In the genomic region with DNA sequence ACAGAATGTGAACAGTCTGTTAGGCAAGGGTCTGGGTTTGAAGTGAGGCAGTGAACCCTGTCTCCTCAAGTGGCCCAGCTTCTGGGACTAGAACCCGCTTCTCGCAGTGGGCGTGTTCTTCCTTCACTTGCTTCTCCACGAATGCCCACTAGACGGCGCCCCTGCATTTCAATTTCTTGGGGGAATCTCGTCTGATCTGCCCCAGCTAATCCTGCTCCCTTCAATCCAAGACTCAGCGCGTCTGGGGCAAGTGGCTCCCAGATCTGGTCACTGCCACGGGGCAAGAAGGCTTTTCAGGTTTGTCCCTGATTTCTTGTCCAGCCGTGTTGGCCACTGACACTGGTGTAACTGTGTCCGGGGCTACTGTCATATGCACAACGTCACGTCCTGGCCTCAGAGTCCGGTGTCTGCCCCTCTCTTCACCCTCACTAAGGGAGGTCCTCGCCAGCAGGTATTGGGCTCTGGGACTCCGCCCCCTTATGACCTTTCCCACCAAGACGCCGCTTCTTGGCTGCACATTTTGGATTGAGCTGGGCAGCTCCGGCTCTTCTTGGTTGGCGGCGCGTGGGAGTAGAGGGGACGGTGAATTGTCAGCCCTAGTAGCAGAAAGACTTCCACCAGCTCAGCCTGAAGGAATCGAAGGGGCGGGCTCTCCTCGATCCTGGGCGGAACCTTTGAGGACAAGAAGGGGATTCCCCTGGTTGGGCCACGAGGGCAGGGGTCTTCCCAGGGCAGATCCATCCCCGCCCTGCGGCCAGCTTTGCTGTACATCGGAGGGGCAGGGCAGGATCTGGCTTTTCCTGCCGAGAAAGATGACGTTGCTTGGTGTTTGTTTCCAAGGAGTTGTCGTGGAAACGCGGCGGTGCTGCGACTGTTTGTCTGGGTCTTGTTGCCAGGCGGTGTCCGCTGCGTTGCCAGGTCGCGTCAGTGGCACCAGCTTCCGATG, we compare ENCODE assay signal across 8 mouse cellular contexts. TPM values are rescaled to one million over a fixed set of nuclear protein-coding genes. Genes with fewer than 3 reads are reported as not detected.
DNase-seq lines count a peak whose midpoint lies in the region; ATAC-seq and TF ChIP-seq lines count a peak whose summit lies in the region.

Gene Crip1 (plus strand): TSS at position 205 of the 946 bp plus-strand sequence.

- H3K9ac ChIP-seq in hindbrain, embryonic 15.5 days = no peak within 1 kb of the TSS

- ATAC-seq in common myeloid progenitor, adult 5-6 weeks (replicated peaks; ENCODE audit: low read depth, poor library complexity, severe bottlenecking) = peak; percentile 57
- no peak for ATAC-seq in hindbrain, embryonic 15.5 days (ENCODE audit: low FRiP score, low read depth)
- ATAC-seq in megakaryocyte, adult 5-6 weeks (ENCODE audit: poor library complexity, severe bottlenecking) = peak; percentile 76

- WGBS in hindbrain, embryonic 15.5 days = 9% methylated on average over 45 of the region's 45 CpGs

- no peaks in the 10 kb centered on the region for H3K9me3 ChIP-seq in hindbrain, embryonic 15.5 days

- intact Hi-C loops in gastrocnemius, adult 2 months (cut with DNase I) = no loop called here

- peaks cover 12% of the 10 kb centered on the region for H3K27me3 ChIP-seq in hindbrain, embryonic 15.5 days

- peaks cover 44% of the 10 kb centered on the region for H3K4me1 ChIP-seq in hindbrain, embryonic 15.5 days (replicated peaks)

- peak within 1 kb of the TSS; percentile 90 for H3K27ac ChIP-seq in gastrocnemius, adult 2 months
- H3K27ac ChIP-seq in hindbrain, embryonic 15.5 days (replicated peaks) = peak within 1 kb of the TSS; percentile 22; the same call in 1 of the 2 replicates

- H3K36me3 ChIP-seq in hindbrain, embryonic 15.5 days = peaks cover 14% of the 10 kb centered on the region

- peak; percentile 92 for TF ChIP-seq CTCF in gastrocnemius, adult 2 months (IDR thresholded peaks at IDR 0.05)

- H3K4me2 ChIP-seq in hindbrain, embryonic 15.5 days = peak within 1 kb of the TSS; percentile 32

- H3K4me3 ChIP-seq in gastrocnemius, adult 2 months = peak within 1 kb of the TSS; percentile 93
- peak within 1 kb of the TSS; percentile 1; the same call in 1 of the 2 replicates for H3K4me3 ChIP-seq in hindbrain, embryonic 15.5 days

- peak; percentile 89 to 97 for DNase-seq in adrenal gland, adult (ENCODE audit: inconsistent age in 2 of 2, low spot score in 1 of 2)
- peak; percentile 89 for DNase-seq in gastrocnemius, adult 2 months
- peak; percentile 69 to 92 for DNase-seq in left cerebral cortex, adult 8-10 months (ENCODE audit: low spot score in 2 of 2)
- peak; percentile 76 for DNase-seq in retina, postnatal 7 days (ENCODE audit: low read depth, low spot score)
- peak; percentile 77 for DNase-seq in urinary bladder, adult 2 months (ENCODE audit: low spot score)

RNA-seq across cellular contexts. Expression of gene Crip1, which starts in this region (rescaled TPM):
- total RNA-seq in common myeloid progenitor, adult 5-6 weeks (2017) = 337 and 338 TPM in 2 replicates
- total RNA-seq in gastrocnemius, adult 2 months (2021) = 100 to 1,000 TPM in 1 of 2 experiments, 10 to 100 TPM in 1; 71.2 to 113 TPM
- 29.2 and 34.7 TPM in 2 replicates for polyA plus RNA-seq in hindbrain, embryonic 15.5 days (2015; fragmentation: Nextera tagmentation; extraction: Ambion mirVana)
- 10 to 100 TPM; 12.4 to 18.7 (median 16.3) TPM for total RNA-seq in left cerebral cortex, adult 8-10 months (2022)
- 2,464 and 2,556 TPM in 2 replicates for total RNA-seq in megakaryocyte, adult 5-6 weeks (2015)
- 1,998 and 2,176 TPM in 2 replicates for total RNA-seq in megakaryocyte, adult 5-6 weeks (2017)
- 805 and 1,244 TPM in 2 replicates for polyA plus RNA-seq in urinary bladder, adult 2 months (2012; rRNA removed)

Comparison
In these comparisons a context has a peak if more than half of its experiments do, and no peak if none do; other contexts are left out.
1. RNA of gene Crip1 (polyA plus RNA-seq): 805 to 1,244 TPM in urinary bladder, adult 2 months; 29.2 to 34.7 TPM in hindbrain, embryonic 15.5 days; every median in the first group is over 10 times any median in the second.
2. Peak in every context shown above with its lines, with median percentiles within 50 percentile points of each other: DNase-seq.